Mouse (Mus musculus) layer of hippocampus, postnatal 10 days (tissue): ENCODE measurements around the gene Phlda2. TPM values are rescaled to one million over a fixed set of nuclear protein-coding genes. Genes with fewer than 3 reads are reported as not detected.

Source experiments
- DNase-seq, 2 experiments: peaks; one replicate each; pipeline ENCODE4 v3.0.0; 2021; ENCODE audit warnings: low spot score in 2 of 2
- total RNA-seq, 2 experiments: library from RNA; stranded (reverse); gene quantifications; 2 replicates each; pipeline ENCODE4 v1.2.3; 2021

Phlda2 gene
- total RNA-seq, 2 experiments from 2014 or later: not detected

DNA sequence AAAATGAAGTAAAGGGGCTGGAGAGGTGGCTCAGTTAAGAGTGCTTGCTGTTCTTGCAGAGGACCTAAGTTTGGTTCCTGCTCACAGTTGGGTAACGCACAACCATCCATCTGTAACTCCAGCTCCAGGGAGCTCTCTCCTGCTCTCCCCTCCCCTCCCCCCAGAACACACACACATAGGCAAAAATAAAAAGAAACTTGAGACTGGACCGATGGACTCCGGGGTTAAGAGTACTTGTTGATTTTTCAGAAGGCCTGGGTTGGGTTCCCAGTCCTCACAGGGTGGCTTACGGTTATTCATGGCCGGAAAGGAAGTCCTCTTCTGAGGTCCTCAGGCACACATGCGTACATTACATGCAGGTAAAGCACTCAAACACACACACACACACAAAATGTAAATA is 976 bp upstream of the Phlda2 start:
- DNase-seq: no peak

DNA sequence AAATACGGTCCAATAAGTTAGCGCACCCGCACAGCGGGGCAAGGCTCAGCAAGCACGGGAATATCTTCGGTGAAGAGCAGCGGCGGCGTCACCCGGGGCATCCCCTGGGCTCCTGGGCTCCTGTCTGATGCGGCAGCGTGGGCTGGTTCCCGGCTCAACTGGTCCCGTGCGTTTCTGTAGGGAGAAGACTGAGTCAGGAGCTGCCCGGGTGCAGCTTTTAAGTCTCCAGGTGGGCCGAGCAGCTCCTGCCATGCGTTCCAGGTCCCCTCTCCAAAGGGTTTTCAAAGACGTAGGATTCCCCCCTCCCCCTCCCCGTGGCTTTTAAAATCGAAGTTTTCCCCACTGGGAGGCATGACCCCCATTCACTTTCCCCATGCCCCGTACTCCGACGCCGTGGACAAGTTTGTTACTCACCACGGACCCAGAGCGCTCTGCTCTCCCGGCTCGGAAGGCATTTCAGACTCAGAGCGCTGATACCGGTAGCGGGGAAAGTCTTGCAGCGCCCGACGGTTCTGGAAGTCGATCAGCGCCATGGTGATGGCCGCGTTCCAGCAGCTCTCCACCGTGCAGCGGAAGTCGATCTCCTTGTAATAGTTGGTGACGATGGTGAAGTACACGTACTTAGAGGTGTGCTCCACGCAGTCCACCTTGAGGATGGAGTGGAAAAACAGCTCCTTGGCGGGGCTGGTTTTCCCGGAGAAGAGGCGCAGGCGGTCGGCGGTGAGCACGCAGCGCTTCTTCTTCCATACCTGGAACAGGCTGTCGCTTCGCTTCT is 1.1 kb downstream of the Phlda2 start:
- peak; percentile 23 to 47 for DNase-seq

- DNase-seq: no peak
Measured at GRCm38 (mm10) chr7:143500912-143501311, 2.0 kb downstream of the Phlda2 start.

- no peak for DNase-seq
Measured at GRCm38 (mm10) chr7:143498584-143498983, 4.4 kb downstream of the Phlda2 start.

GRCm38 (mm10) chr7:143495104-143495961 is 7.6 kb downstream of the Phlda2 start:
- DNase-seq: no peak

DNA sequence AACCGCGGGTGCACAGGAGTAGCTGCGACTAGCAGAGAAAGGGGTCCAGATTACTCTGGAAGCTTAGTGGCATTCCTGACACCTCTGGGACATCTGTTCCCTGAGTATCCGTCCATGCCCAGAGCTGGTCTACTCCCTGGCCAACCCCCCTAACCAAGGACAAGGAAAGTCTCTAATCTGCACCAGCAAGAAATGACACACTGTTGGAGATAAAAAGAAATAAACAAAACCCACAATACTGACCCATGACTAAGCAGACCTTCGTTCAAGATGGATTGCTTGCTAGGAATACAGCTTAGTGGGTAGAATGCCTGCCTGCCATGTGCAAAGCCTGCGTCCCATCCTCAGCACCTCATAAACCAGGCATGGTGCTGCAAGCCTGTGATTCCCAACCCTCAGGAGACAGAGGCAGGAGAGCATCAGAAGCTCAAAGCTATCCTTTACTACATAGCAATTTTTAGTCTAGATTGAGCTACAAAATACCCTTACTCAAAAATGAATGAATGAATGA is 9.3 kb downstream of the Phlda2 start:
- no peak for DNase-seq

DNA sequence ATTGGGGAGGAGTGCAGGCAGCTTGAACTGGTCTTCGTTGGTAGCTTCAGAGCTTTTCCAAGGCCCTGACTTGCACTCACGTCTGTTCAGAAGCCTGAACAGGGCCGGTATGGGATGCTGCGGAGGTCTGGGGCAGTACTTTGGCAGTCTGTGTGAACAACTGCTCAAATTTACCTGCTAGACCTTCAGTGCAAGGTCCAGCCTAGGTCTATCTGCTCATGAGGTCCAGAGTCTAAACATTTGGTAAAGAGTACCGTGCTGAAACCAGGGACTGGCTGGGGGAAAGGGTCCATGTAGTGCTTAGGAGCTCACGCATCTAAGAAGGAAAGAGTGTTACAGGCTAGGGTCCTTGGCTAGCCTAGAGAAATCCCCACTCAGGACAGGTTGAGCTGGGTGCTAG is 13.2 kb downstream of the Phlda2 start:
- DNase-seq: no peak

DNA sequence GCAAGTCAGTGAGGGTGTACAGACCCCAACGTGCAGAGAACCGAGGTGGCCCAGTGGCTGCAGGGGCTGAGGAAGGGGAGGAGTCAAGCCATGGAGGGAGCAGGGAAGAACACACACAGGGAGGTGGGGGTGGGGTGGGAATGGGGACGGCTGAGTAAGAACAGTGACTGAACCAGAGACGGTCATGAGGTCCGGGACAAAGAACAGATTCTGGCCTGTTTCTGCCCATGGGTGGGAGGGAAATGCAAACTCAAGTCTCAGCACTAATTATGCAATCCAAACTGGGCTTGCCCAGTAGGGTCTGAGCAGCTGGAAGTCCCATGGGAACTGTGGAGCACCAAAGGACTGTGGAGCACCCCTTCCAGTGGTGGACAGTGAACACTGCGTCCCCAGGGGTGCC is 20.4 kb downstream of the Phlda2 start:
- DNase-seq: no peak

- no peak for DNase-seq
Measured at GRCm38 (mm10) chr7:143481806-143482387, 21.1 kb downstream of the Phlda2 start.

DNA sequence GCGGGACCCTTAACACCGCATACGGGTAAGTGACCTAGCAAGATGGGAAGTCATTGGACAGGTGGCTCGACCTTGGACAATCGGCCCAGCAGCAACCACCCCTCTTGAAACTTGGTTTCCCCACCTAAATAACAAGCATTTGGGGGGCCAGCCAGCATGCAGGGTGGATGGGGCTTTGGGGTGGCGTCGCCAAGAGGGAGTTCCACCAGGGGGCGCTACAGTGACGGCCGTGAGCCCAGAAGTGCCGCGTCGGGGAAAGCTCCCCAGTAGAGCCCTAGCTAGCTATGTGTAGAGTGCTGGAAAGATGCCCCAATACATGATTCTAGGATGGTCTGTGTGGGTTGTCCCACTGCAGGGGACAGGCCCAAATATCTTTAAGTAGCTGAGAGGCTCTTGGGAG is 22.5 kb downstream of the Phlda2 start:
- DNase-seq: peak; percentile 75 to 76

- no peak for DNase-seq
Measured at GRCm38 (mm10) chr7:143477800-143478199, 25.1 kb downstream of the Phlda2 start.

GRCm38 (mm10) chr7:143476702-143477335 is 26.1 kb downstream of the Phlda2 start:
- DNase-seq: no peak

- DNase-seq: no peak
Measured at GRCm38 (mm10) chr7:143475876-143476275, 27.1 kb downstream of the Phlda2 start.

DNA sequence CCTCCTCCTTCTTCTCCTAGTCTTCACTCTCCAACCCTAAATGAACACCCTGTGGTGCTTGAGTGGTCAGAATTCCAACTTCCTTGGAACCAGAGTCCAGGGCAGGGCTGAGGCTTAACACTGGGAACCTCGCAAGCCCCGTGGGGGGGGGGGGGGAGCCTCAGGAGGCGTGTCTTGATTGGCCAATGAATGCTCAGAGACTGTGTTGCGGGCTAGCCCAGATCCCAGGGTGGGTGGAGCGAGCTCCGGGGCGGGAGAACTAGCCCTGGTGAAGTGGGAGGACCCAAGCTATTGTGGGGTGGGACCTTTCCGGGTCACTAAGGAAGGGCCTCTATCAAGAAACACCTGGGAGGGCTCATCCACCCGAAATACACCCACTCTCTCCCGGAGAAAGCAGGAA is 28.1 kb downstream of the Phlda2 start:
- DNase-seq: no peak

DNA sequence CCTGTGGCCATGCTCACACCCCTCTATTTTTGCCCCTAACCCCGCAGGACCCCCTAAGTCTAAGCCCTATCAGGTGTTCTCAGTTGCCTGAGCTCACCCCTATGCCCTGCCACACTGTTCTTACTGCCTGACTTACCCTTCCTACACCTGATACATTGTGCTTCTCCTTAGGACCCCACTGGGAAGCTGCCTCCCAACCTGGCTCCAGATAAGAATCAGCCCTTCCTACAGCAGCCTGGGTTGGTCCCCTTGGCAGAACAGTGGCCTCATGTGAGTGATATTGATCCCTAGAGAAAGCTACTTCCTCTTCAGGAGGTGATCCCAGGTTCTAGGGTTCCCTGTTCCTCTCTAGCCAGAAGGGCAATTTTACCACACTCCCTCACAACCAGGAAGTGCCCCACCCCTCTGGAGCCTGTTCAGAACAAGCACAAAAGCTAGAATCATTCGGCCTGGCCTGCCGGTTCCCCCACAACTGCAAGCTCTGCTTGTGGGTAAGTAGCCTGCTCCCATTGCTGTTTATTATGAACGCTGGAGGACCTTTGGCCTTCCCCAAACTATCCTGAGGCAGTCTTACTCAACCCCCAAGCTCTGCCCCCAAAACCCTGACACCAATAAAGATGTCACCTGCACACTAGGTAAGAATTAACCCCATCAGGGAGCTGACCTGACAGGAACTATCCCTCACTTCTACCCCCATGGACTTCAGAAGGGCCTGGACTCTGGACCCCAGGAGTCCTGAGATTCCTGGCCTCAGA is 29.4 kb downstream of the Phlda2 start, which contains the start of gene Slc22a18:
TSS of gene Slc22a18 (plus strand) at position 390 of the 755 bp plus-strand sequence.
- no peak for DNase-seq

GRCm38 (mm10) chr7:143469946-143470345 is 33.0 kb downstream of the Phlda2 start:
- DNase-seq: peak; percentile 78 to 84

DNA sequence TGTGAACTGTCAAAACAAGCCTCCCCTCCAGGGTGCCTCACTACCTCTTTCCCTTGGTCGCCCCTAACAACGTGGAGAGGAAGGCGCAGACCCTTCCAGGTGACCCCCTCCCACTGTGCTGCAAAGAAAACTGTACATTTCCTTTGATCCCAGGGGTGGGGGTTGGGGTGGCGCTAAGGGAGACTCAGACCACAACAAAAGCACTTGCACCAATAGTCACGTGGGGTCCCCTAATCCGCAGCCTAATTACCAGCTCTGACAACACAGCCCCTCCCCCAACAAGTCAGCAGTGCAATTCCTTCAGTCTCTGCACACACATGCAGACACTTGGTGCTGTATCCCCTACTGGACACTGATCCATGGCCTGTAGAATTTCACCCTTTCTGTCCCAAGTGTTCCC is 35.2 kb downstream of the Phlda2 start:
- no peak for DNase-seq

GRCm38 (mm10) chr7:143466099-143466677 is 36.8 kb downstream of the Phlda2 start:
- DNase-seq: peak; percentile 93

- DNase-seq: peak; percentile 34 to 52
Measured at GRCm38 (mm10) chr7:143464811-143465560, 38.0 kb downstream of the Phlda2 start.
